Comparison of ENCODE assay signal across 19 mouse cellular contexts in genomic region chrX:38641435-38641834, GRCm38 (mm10). TPM values are rescaled to one million over a fixed set of nuclear protein-coding genes. Genes with fewer than 3 reads are reported as not detected.
DNase-seq lines count a peak whose midpoint lies in the region; ATAC-seq lines count a peak whose summit lies in the region.
"Had no signal": no experiment of that assay in that cellular context is flagged by ENCODE, and none has a peak within 500 bp of the region (broad histone marks: within the 10 kb centered on the region; RNA-seq: fewer than 3 reads in every experiment).

No protein-coding gene starts in this region.

- intact Hi-C loops in heart, postnatal 25 days (cut with DNase I): no loop called here
- intact Hi-C loops in left cerebral cortex, postnatal 14 days (cut with DNase I): no loop called here

- H3K4me1 ChIP-seq in intestine, embryonic 15.5 days (replicated peaks): no peaks in the 10 kb centered on the region
- H3K4me1 ChIP-seq in limb, embryonic 11.5 days (ENCODE audit: control insufficient read depth, insufficient read depth, low read length): no peaks in the 10 kb centered on the region
- H3K4me1 ChIP-seq in midbrain, embryonic 11.5 days (ENCODE audit: control insufficient read depth, insufficient read depth, low read length): no peaks in the 10 kb centered on the region
- H3K4me1 ChIP-seq: embryonic facial prominence, embryonic 13.5 days; forebrain, embryonic 12.5 days; hindbrain, embryonic 10.5 days had no signal

- peak; percentile 91 for ATAC-seq in intestine, embryonic 15.5 days
- ATAC-seq in limb, embryonic 11.5 days (ENCODE audit: insufficient number of reproducible peaks, low FRiP score, low TSS enrichment, low read depth): no peak
- no peak for ATAC-seq in midbrain, embryonic 11.5 days (ENCODE audit: low FRiP score)
- ATAC-seq: activated CD4-positive, CD25-positive, alpha-beta regulatory T cell, adult 4 months; forebrain, embryonic 16.5 days; Patski had no signal

- 19% methylated on average over 4 of the region's 4 CpGs for WGBS in intestine, embryonic 15.5 days
- 18% methylated on average over 4 of the region's 4 CpGs for WGBS in limb, embryonic 11.5 days
- 78% methylated on average over 4 of the region's 4 CpGs for WGBS in midbrain, embryonic 11.5 days

- no peak overlapping the region for H3K4me3 ChIP-seq in intestine, embryonic 15.5 days (replicated peaks)
- H3K4me3 ChIP-seq in limb, embryonic 11.5 days (ENCODE audit: low read depth, low read length): no peak overlapping the region
- no peak overlapping the region for H3K4me3 ChIP-seq in midbrain, embryonic 11.5 days (ENCODE audit: low read depth, low read length)
- H3K4me3 ChIP-seq: embryonic facial prominence, embryonic 13.5 days; forebrain, embryonic 12.5 days; hindbrain, embryonic 10.5 days had no signal

- H3K9me3 ChIP-seq in intestine, embryonic 15.5 days: no peaks in the 10 kb centered on the region
- H3K9me3 ChIP-seq in limb, embryonic 11.5 days (ENCODE audit: control insufficient read depth, low read length): no peaks in the 10 kb centered on the region
- H3K9me3 ChIP-seq in midbrain, embryonic 11.5 days (ENCODE audit: control insufficient read depth, low read length): no peaks in the 10 kb centered on the region
- H3K9me3 ChIP-seq: embryonic facial prominence, embryonic 13.5 days; forebrain, embryonic 12.5 days; hindbrain, embryonic 10.5 days had no signal

- peak overlapping the region; percentile 44; the same call in 1 of the 2 replicates for H3K27ac ChIP-seq in intestine, embryonic 15.5 days
- no peak overlapping the region for H3K27ac ChIP-seq in limb, embryonic 11.5 days (replicated peaks; ENCODE audit: low read depth, low read length)
- no peak overlapping the region for H3K27ac ChIP-seq in midbrain, embryonic 11.5 days (ENCODE audit: low read depth, low read length)
- H3K27ac ChIP-seq: embryonic facial prominence, embryonic 13.5 days; forebrain, embryonic 12.5 days; hindbrain, embryonic 10.5 days; hindbrain, embryonic 14.5 days had no signal

- peak; percentile 37 for DNase-seq in heart, adult 11 months
- no peak for DNase-seq in heart, postnatal 25 days (ENCODE audit: low spot score)
- peak; percentile 20 for DNase-seq in limb, embryonic 11.5 days (ENCODE audit: low spot score)
- no peak for DNase-seq in left cerebral cortex, postnatal 14 days (ENCODE audit: low spot score in 2 of 2)
- DNase-seq in gastrocnemius, postnatal 25 days: no peak
- DNase-seq in midbrain, embryonic 11.5 days (ENCODE audit: low spot score, missing footprints): no peak
- DNase-seq: adrenal gland, postnatal 14 days; cerebellum, adult 18-20 months; cerebellum, postnatal 10 days; gastrocnemius, postnatal 10 days; heart, postnatal 14 days had no signal

- H3K27me3 ChIP-seq in intestine, embryonic 15.5 days (replicated peaks): no peaks in the 10 kb centered on the region
- H3K27me3 ChIP-seq in limb, embryonic 11.5 days (ENCODE audit: control insufficient read depth, insufficient read depth, low read length): no peaks in the 10 kb centered on the region
- no peaks in the 10 kb centered on the region for H3K27me3 ChIP-seq in midbrain, embryonic 11.5 days (ENCODE audit: control insufficient read depth, insufficient read depth, low read length)
- H3K27me3 ChIP-seq: embryonic facial prominence, embryonic 13.5 days; forebrain, embryonic 12.5 days had no signal

- no peak overlapping the region for H3K9ac ChIP-seq in intestine, embryonic 15.5 days
- H3K9ac ChIP-seq in limb, embryonic 11.5 days (ENCODE audit: low read length): no peak overlapping the region
- no peak overlapping the region for H3K9ac ChIP-seq in midbrain, embryonic 11.5 days (ENCODE audit: low read length)
- H3K9ac ChIP-seq: embryonic facial prominence, embryonic 13.5 days; forebrain, embryonic 12.5 days; hindbrain, embryonic 14.5 days had no signal

- no peaks in the 10 kb centered on the region for H3K36me3 ChIP-seq in intestine, embryonic 15.5 days
- H3K36me3 ChIP-seq in limb, embryonic 11.5 days (ENCODE audit: control insufficient read depth, insufficient read depth, low read length): no peaks in the 10 kb centered on the region
- H3K36me3 ChIP-seq in midbrain, embryonic 11.5 days (ENCODE audit: control insufficient read depth, insufficient read depth, low read length): no peaks in the 10 kb centered on the region
- H3K36me3 ChIP-seq: embryonic facial prominence, embryonic 13.5 days; forebrain, embryonic 12.5 days; hindbrain, embryonic 10.5 days had no signal

- H3K4me2 ChIP-seq in intestine, embryonic 15.5 days (replicated peaks): no peak overlapping the region
- H3K4me2 ChIP-seq in limb, embryonic 11.5 days (ENCODE audit: low read depth, severe bottlenecking): no peak overlapping the region
- H3K4me2 ChIP-seq in midbrain, embryonic 11.5 days: no peak overlapping the region
- H3K4me2 ChIP-seq: embryonic facial prominence, embryonic 13.5 days; forebrain, embryonic 12.5 days; hindbrain, embryonic 14.5 days had no signal

RNA-seq across cellular contexts. Expression of gene C1galt1c1, which starts 6.5 kb away (rescaled TPM):
- total RNA-seq in heart, postnatal 25 days (2021): 10 to 100 TPM; 11.9 to 12.5 TPM
- 57.8 and 60.9 TPM in 2 replicates for polyA plus RNA-seq in intestine, embryonic 15.5 days (2015; fragmentation: Nextera tagmentation; extraction: Ambion mirVana)
- 18.3 and 19.1 TPM in 2 replicates for polyA plus RNA-seq in limb, embryonic 11.5 days (2014; fragmentation: Nextera tagmentation; extraction: Ambion mirVana)
- total RNA-seq in left cerebral cortex, postnatal 14 days (2021): 10 to 100 TPM; 20.6 to 20.7 TPM
- total RNA-seq in gastrocnemius, postnatal 25 days (2021): 1 to 10 TPM; 8.6 to 9.6 TPM
- polyA plus RNA-seq in midbrain, embryonic 11.5 days (2014; fragmentation: Nextera tagmentation; extraction: Ambion mirVana): 23.7 and 25.6 TPM in 2 replicates

RNA-seq across cellular contexts. Expression of gene Mcts1, which starts 41.1 kb away (rescaled TPM):
- total RNA-seq in heart, postnatal 25 days (2021): 10 to 100 TPM; 40.4 to 44.3 TPM
- polyA plus RNA-seq in intestine, embryonic 15.5 days (2015; fragmentation: Nextera tagmentation; extraction: Ambion mirVana): 95.2 and 104 TPM in 2 replicates
- polyA plus RNA-seq in limb, embryonic 11.5 days (2014; fragmentation: Nextera tagmentation; extraction: Ambion mirVana): 71.2 and 83.2 TPM in 2 replicates
- 10 to 100 TPM; 76.0 to 76.2 TPM for total RNA-seq in left cerebral cortex, postnatal 14 days (2021)
- 10 to 100 TPM; 41.4 to 43.4 TPM for total RNA-seq in gastrocnemius, postnatal 25 days (2021)
- polyA plus RNA-seq in midbrain, embryonic 11.5 days (2014; fragmentation: Nextera tagmentation; extraction: Ambion mirVana): 106 and 108 TPM in 2 replicates

Comparison
In these comparisons a context has a peak if more than half of its experiments do, and no peak if none do; other contexts are left out.
1. DNase-seq: peak in heart, adult 11 months (single experiment) and limb, embryonic 11.5 days (single experiment); none in heart, postnatal 25 days (single experiment), left cerebral cortex, postnatal 14 days (0 of 2), gastrocnemius, postnatal 25 days (single experiment) and midbrain, embryonic 11.5 days (single experiment).